Mouse (Mus musculus): ENCODE data around the gene Wnt5b.

GRCm38 (mm10) chr6:119492630-119493014 is 51.5 kb downstream of the Wnt5b start:
- TF ChIP-seq CTCF (IDR thresholded peaks at IDR 0.05; ENCODE audit: low read depth): no peak
- no peak for TF ChIP-seq EP300 (IDR thresholded peaks at IDR 0.05; ENCODE audit: low read depth)
